Mouse (Mus musculus) forebrain, embryonic 12.5 days (tissue): ENCODE results near the gene Cox4i2. TPM values are rescaled to one million over a fixed set of nuclear protein-coding genes. Genes with fewer than 3 reads are reported as not detected.

Experiments used
- ATAC-seq: fragments of 200-750 bp; cut with Nextera tagmentation; 2 replicates; pipeline ENCODE4 v1.8.0; 2017; ENCODE audit warnings: moderate TSS enrichment; ENCODE audit not compliant: low FRiP score
- H3K27ac ChIP-seq: fragments of 300-500 bp; sonication (generic); 2 replicates; pipeline ENCODE4 v1.5.1; 2016; ENCODE audit warnings: mild to moderate bottlenecking
- H3K27me3 ChIP-seq: fragments of 300-500 bp; sonication (generic); 2 replicates; pipeline ENCODE4 v1.6.1; 2016; ENCODE audit warnings: mild to moderate bottlenecking
- H3K36me3 ChIP-seq: fragments of 300-500 bp; sonication (generic); replicated peaks from 2 replicates; pipeline ENCODE4 v1.6.1; 2016; ENCODE audit warnings: mild to moderate bottlenecking
- H3K4me1 ChIP-seq: fragments of 300-500 bp; sonication (generic); 2 replicates; pipeline ENCODE4 v1.6.1; 2016
- H3K4me2 ChIP-seq: fragments of 300-500 bp; sonication (generic); 2 replicates; pipeline ENCODE4 v1.6.1; 2016; ENCODE audit warnings: mild to moderate bottlenecking, moderate library complexity
- H3K4me3 ChIP-seq: fragments of 300-500 bp; sonication (generic); replicated peaks from 2 replicates; pipeline ENCODE4 v1.5.1; 2016; ENCODE audit warnings: mild to moderate bottlenecking
- H3K9ac ChIP-seq: fragments of 300-500 bp; sonication (generic); 2 replicates; pipeline ENCODE4 v1.6.1; 2016; ENCODE audit warnings: mild to moderate bottlenecking
- H3K9me3 ChIP-seq: fragments of 300-500 bp; sonication (generic); 2 replicates; pipeline ENCODE4 v1.6.1; 2016
- WGBS: fragments of 180-500 bp; shearing (Covaris S2); methylation state at CpG from one replicate; pipeline ENCODE4 v1.1.7; 2016; 5-methylcytosine and 5-hydroxymethylcytosine counted together
- polyA plus RNA-seq: library from polyadenylated mRNA; unstranded; fragments of >200 nt; fragmentation: Nextera tagmentation; extraction: Ambion mirVana; gene quantifications from 2 replicates; pipeline ENCODE4 v1.2.1, GENCODE M21; 2016

Cox4i2 gene
- polyA plus RNA-seq, 1 experiment from 2014 or later: 3.1 TPM

- peaks cover 32% of the 10 kb centered on the region for H3K4me1 ChIP-seq
Observed at GRCm38 (mm10) chr2:152724332-152724723, 29.6 kb upstream of the Cox4i2 start.

GRCm38 (mm10) chr2:152725178-152725750 is 28.7 kb upstream of the Cox4i2 start:
- ATAC-seq: no peak
- peak overlapping the region; percentile 10; the same call in 1 of the 2 replicates for H3K27ac ChIP-seq
- 69% methylated on average over 15 of the region's 15 CpGs for WGBS
- no peak overlapping the region for H3K4me3 ChIP-seq
- H3K9ac ChIP-seq: no peak overlapping the region
- no peaks in the 10 kb centered on the region for H3K36me3 ChIP-seq
- H3K27me3 ChIP-seq: peaks cover 22% of the 10 kb centered on the region
- H3K4me2 ChIP-seq: no peak overlapping the region
- no peaks in the 10 kb centered on the region for H3K9me3 ChIP-seq
- peaks cover 35% of the 10 kb centered on the region for H3K4me1 ChIP-seq

More at GRCm38 (mm10) chr2:152724332-152724723, 29.6 kb upstream of the Cox4i2 start:
- peak overlapping the region; percentile 53 for H3K9ac ChIP-seq
- H3K27ac ChIP-seq: no peak overlapping the region
- H3K4me3 ChIP-seq: peak overlapping the region; percentile 35
- peaks cover 22% of the 10 kb centered on the region for H3K27me3 ChIP-seq
- 70% methylated on average over 3 of the region's 3 CpGs for WGBS
- H3K36me3 ChIP-seq: no peaks in the 10 kb centered on the region
- peak overlapping the region; percentile 62 for H3K4me2 ChIP-seq
- ATAC-seq: no peak
- H3K9me3 ChIP-seq: no peaks in the 10 kb centered on the region

DNA sequence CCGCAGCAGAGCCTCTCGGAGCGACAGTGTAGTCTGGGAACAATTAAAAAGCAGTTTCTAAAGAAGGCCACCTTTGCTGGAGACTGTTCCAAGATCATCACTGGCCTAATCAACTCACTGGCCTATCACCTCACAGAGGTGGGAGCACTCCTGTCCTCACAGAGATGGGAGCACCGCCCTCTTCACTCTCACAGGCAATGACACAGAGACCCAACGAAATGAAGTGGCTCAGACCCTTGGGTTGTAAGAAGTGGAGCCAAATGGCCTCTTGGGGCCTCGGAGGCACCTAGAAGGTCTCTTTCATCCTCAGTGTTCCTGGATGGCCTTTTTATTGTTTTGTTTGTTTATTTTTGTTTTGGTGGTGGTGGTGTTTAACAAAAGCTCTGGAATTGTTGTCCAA is 27.8 kb upstream of the Cox4i2 start:
- Histone ChIP-seq H3K36me3 (no peaks in the 10 kb centered on the region), H3K9me3 (no peaks in the 10 kb centered on the region), H3K4me2 (no peak overlapping the region), H3K27ac (no peak overlapping the region), H3K4me3 (no peak overlapping the region), H3K4me1 (peaks cover 35% of the 10 kb centered on the region), H3K9ac (no peak overlapping the region), H3K27me3 (peaks cover 22% of the 10 kb centered on the region)
- ATAC-seq: no peak
- WGBS: 91% methylated on average over 6 of the region's 6 CpGs

GRCm38 (mm10) chr2:152726751-152727335 is 27.1 kb upstream of the Cox4i2 start:
- no peak overlapping the region for H3K27ac ChIP-seq

GRCm38 (mm10) chr2:152727795-152728510 is 26.0 kb upstream of the Cox4i2 start:
- peaks cover 35% of the 10 kb centered on the region for H3K4me1 ChIP-seq
- H3K36me3 ChIP-seq: no peaks in the 10 kb centered on the region
- H3K9me3 ChIP-seq: no peaks in the 10 kb centered on the region
- 89% methylated on average over 14 of the region's 14 CpGs for WGBS
- H3K27ac ChIP-seq: no peak overlapping the region
- no peak overlapping the region for H3K4me3 ChIP-seq
- no peak overlapping the region for H3K4me2 ChIP-seq
- no peak for ATAC-seq
- H3K9ac ChIP-seq: 0 out of 2 replicates have a peak overlapping the region, but pooled peaks have one; percentile 17
- peaks cover 18% of the 10 kb centered on the region for H3K27me3 ChIP-seq

More at GRCm38 (mm10) chr2:152726751-152727335, 27.1 kb upstream of the Cox4i2 start:
- ATAC-seq: no peak
- Histone ChIP-seq H3K9me3 (no peaks in the 10 kb centered on the region), H3K4me2 (no peak overlapping the region), H3K4me1 (peaks cover 35% of the 10 kb centered on the region), H3K4me3 (no peak overlapping the region), H3K36me3 (no peaks in the 10 kb centered on the region), H3K27me3 (peaks cover 22% of the 10 kb centered on the region), H3K9ac (no peak overlapping the region)
- 70% methylated on average over 6 of the region's 6 CpGs for WGBS

GRCm38 (mm10) chr2:152728594-152728993 is 25.4 kb upstream of the Cox4i2 start:
- ATAC-seq: no peak
- no peak overlapping the region for H3K4me2 ChIP-seq
- no peaks in the 10 kb centered on the region for H3K9me3 ChIP-seq
- no peak overlapping the region for H3K27ac ChIP-seq
- no peak overlapping the region for H3K4me3 ChIP-seq
- no peaks in the 10 kb centered on the region for H3K36me3 ChIP-seq
- H3K27me3 ChIP-seq: peaks cover 15% of the 10 kb centered on the region
- peaks cover 34% of the 10 kb centered on the region for H3K4me1 ChIP-seq
- 90% methylated on average over 7 of the region's 7 CpGs for WGBS
- no peak overlapping the region for H3K9ac ChIP-seq

GRCm38 (mm10) chr2:152729013-152729635 is 24.8 kb upstream of the Cox4i2 start:
- H3K27ac ChIP-seq: peak overlapping the region; percentile 15; the same call in 1 of the 2 replicates
- no peaks in the 10 kb centered on the region for H3K36me3 ChIP-seq
- WGBS: 66% methylated on average over 8 of the region's 8 CpGs
- no peak overlapping the region for H3K9ac ChIP-seq
- peaks cover 9% of the 10 kb centered on the region for H3K27me3 ChIP-seq
- H3K4me1 ChIP-seq: peaks cover 30% of the 10 kb centered on the region
- ATAC-seq: no peak
- H3K9me3 ChIP-seq: no peaks in the 10 kb centered on the region
- H3K4me3 ChIP-seq: no peak overlapping the region
- H3K4me2 ChIP-seq: no peak overlapping the region

GRCm38 (mm10) chr2:152729636-152730020 is 24.3 kb upstream of the Cox4i2 start:
- H3K27me3 ChIP-seq: peaks cover 7% of the 10 kb centered on the region
- peaks cover 30% of the 10 kb centered on the region for H3K4me1 ChIP-seq
- whole genome bisulfite sequencing: 63% methylated on average over 7 of the region's 7 CpGs
- H3K4me2 ChIP-seq: no peak overlapping the region
- H3K27ac ChIP-seq: peak overlapping the region; percentile 15; the same call in 1 of the 2 replicates
- H3K9me3 ChIP-seq: no peaks in the 10 kb centered on the region
- no peak overlapping the region for H3K4me3 ChIP-seq
- no peak overlapping the region for H3K9ac ChIP-seq
- ATAC-seq: no peak
- no peaks in the 10 kb centered on the region for H3K36me3 ChIP-seq

- Histone ChIP-seq H3K9me3 (no peaks in the 10 kb centered on the region), H3K36me3 (no peaks in the 10 kb centered on the region), H3K4me3 (no peak overlapping the region), H3K4me1 (peaks cover 51% of the 10 kb centered on the region), H3K9ac (no peak overlapping the region), H3K27me3 (peaks cover 9% of the 10 kb centered on the region), H3K27ac (no peak overlapping the region), H3K4me2 (no peak overlapping the region)
- no peak for ATAC-seq
- 83% methylated on average over 2 of the region's 2 CpGs for WGBS
Observed at GRCm38 (mm10) chr2:152733201-152733600, 20.8 kb upstream of the Cox4i2 start.

GRCm38 (mm10) chr2:152734501-152734900 is 19.5 kb upstream of the Cox4i2 start:
- peak overlapping the region; percentile 32; the same call in 1 of the 2 replicates for H3K27ac ChIP-seq
- H3K4me1 ChIP-seq: peaks cover 57% of the 10 kb centered on the region
- no peak for ATAC-seq
- no peaks in the 10 kb centered on the region for H3K9me3 ChIP-seq
- WGBS: 17% methylated on average over 10 of the region's 10 CpGs
- 0 out of 2 replicates have a peak overlapping the region, but pooled peaks have one; percentile 36 for H3K9ac ChIP-seq
- H3K36me3 ChIP-seq: no peaks in the 10 kb centered on the region
- H3K4me3 ChIP-seq: peak overlapping the region; percentile 32
- H3K4me2 ChIP-seq: peak overlapping the region; percentile 77
- H3K27me3 ChIP-seq: peaks cover 21% of the 10 kb centered on the region

DNA sequence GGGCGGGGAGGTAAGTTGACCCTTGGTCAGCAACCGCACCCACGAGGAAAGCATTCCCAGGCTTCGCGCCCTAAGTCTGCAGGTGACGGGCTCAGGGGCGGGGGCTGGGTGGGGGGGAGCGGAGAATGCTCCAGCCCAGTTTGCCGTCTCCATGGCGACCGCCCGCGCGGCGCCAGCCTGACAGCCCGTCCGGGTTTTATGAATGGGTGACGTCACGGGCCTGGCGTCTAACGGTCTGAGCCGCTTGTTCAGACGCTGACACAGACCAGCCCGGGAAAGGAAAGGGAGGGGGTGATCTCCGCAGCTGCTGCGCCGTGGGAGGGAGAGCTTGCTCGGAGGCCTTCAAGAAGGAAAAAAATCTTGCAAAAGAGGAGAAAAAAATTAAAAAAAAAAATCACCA is 19.0 kb upstream of the Cox4i2 start:
- under 1% methylated on average over 28 of the region's 28 CpGs for WGBS
- peak overlapping the region; percentile 85 for H3K27ac ChIP-seq

DNA sequence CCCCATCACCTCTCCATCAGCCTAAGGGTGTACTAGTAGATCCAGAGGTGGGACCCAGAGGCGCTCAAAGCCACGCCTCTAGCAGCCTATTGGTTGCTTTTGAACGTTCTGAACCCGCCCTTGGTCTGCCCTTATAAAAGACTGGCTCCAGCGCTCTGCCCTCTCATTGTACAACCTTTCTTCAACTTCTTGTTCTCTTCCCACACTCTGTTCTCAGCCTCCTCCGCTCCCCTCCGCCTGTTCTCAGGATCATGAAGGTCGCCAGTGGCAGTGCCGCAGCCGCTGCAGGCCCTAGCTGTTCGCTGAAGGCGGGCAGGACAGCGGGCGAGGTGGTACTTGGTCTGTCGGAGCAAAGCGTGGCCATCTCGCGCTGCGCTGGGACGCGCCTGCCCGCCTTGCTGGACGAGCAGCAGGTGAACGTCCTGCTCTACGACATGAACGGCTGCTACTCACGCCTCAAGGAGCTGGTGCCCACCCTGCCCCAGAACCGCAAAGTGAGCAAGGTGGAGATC is 17.8 kb upstream of the Cox4i2 start, which contains the start of gene Id1:
TSS of gene Id1 (plus strand) at position 162 of the 512 bp plus-strand sequence.
- peak within 1 kb of the TSS; percentile 52 for H3K4me3 ChIP-seq
- peak within 1 kb of the TSS; percentile 85 for H3K27ac ChIP-seq
- WGBS: under 1% methylated on average over 28 of the region's 28 CpGs
- H3K36me3 ChIP-seq: no peaks in the 10 kb centered on the region
- H3K4me1 ChIP-seq: peaks cover 56% of the 10 kb centered on the region
- H3K27me3 ChIP-seq: peaks cover 27% of the 10 kb centered on the region
- H3K9ac ChIP-seq: peak within 1 kb of the TSS; percentile 78
- peak within 1 kb of the TSS; percentile 77 for H3K4me2 ChIP-seq
- no peaks in the 10 kb centered on the region for H3K9me3 ChIP-seq
- peak; percentile 71 for ATAC-seq

More for the DNA sequence above, 19.0 kb upstream of the Cox4i2 start:
- peak overlapping the region; percentile 32 for H3K4me3 ChIP-seq
- H3K4me2 ChIP-seq: peak overlapping the region; percentile 77
- H3K9ac ChIP-seq: 0 out of 2 replicates have a peak overlapping the region, but pooled peaks have one; percentile 36
- ATAC-seq: peak; percentile 93
- H3K27me3 ChIP-seq: peaks cover 23% of the 10 kb centered on the region
- H3K9me3 ChIP-seq: no peaks in the 10 kb centered on the region
- no peaks in the 10 kb centered on the region for H3K36me3 ChIP-seq
- peaks cover 57% of the 10 kb centered on the region for H3K4me1 ChIP-seq
